ENCODE assay signal across 16 mouse cellular contexts in genomic region chr3:79537023-79537422, GRCm38 (mm10). TPM values are rescaled to one million over a fixed set of nuclear protein-coding genes. Genes with fewer than 3 reads are reported as not detected.
DNase-seq lines count a peak whose midpoint lies in the region; ATAC-seq and TF ChIP-seq lines count a peak whose summit lies in the region.
"Had no signal": no experiment of that assay in that cellular context is flagged by ENCODE, and none has a peak within 500 bp of the region (broad histone marks: within the 10 kb centered on the region; RNA-seq: fewer than 3 reads in every experiment).

No protein-coding gene starts in this region.

- peak; percentile 49; the same call in 1 of the 2 replicates for ATAC-seq in heart, postnatal 0 days (ENCODE audit: insufficient read depth, low read depth)
- no peak for ATAC-seq in liver, embryonic 13.5 days (ENCODE audit: low read depth)
- ATAC-seq in neural tube, embryonic 15.5 days (ENCODE audit: low FRiP score), result no peak
- ATAC-seq: activated CD4-positive, CD25-positive, alpha-beta regulatory T cell, adult 4 months; CD4-positive, CD25-positive, alpha-beta regulatory T cell, adult 4 months had no signal

- no peaks in the 10 kb centered on the region for H3K36me3 ChIP-seq in heart, postnatal 0 days (replicated peaks; ENCODE audit: control insufficient read depth, insufficient read depth, low read length)
- H3K36me3 ChIP-seq in MEL (ENCODE audit: control insufficient read depth in 1 of 2, insufficient read depth in 2 of 2, low read length in 2 of 2), result peaks cover 0 to 43% of the 10 kb centered on the region in 2 experiments; a peak in 2 of 4 replicates
- H3K36me3 ChIP-seq in liver, embryonic 13.5 days, result no peaks in the 10 kb centered on the region
- no peaks in the 10 kb centered on the region for H3K36me3 ChIP-seq in neural tube, embryonic 15.5 days
- H3K36me3 ChIP-seq: stomach, embryonic 15.5 days had no signal

- no peak overlapping the region for H3K4me3 ChIP-seq in heart, postnatal 0 days (ENCODE audit: low read depth, low read length)
- H3K4me3 ChIP-seq in MEL (ENCODE audit: control insufficient read depth in 1 of 2, insufficient read depth in 1 of 2, low read depth in 2 of 2, low read length in 2 of 2), result no peak overlapping the region
- no peak overlapping the region for H3K4me3 ChIP-seq in liver, embryonic 13.5 days (replicated peaks)
- H3K4me3 ChIP-seq in neural tube, embryonic 15.5 days (replicated peaks), result no peak overlapping the region
- H3K4me3 ChIP-seq: stomach, embryonic 15.5 days had no signal

- no peak for TF ChIP-seq RAD21 in MEL (IDR thresholded peaks at IDR 0.05; ENCODE audit: low read depth, low read length)

- 38% methylated on average over 7 of the region's 7 CpGs for WGBS in heart, postnatal 0 days
- 33% methylated on average over 7 of the region's 7 CpGs for WGBS in liver, embryonic 13.5 days (ENCODE audit: insufficient replicate concordance)
- WGBS in neural tube, embryonic 15.5 days, result 85% methylated on average over 7 of the region's 7 CpGs

- no peak for TF ChIP-seq EP300 in heart, postnatal 0 days (IDR thresholded peaks at IDR 0.05; ENCODE audit: low read depth)
- TF ChIP-seq EP300 in MEL (IDR thresholded peaks at IDR 0.05; ENCODE audit: low read depth in 1 of 2, low read length in 2 of 2), result peak; percentile 89 to 90

- peak; percentile 47 for DNase-seq in heart, postnatal 0 days (ENCODE audit: low spot score)
- no peak for DNase-seq in heart, postnatal 4 days
- DNase-seq in 3T3-L1 (ENCODE audit: low read depth, low spot score) (peak; percentile 43), MEL (ENCODE audit: low read depth, low spot score) (peak; percentile 73)
- no peak for DNase-seq in liver, embryonic 13.5 days
- DNase-seq in layer of hippocampus, postnatal 14 days (ENCODE audit: low spot score in 2 of 2), result no peak
- DNase-seq: adrenal gland, postnatal 14 days; gastrocnemius, postnatal 10 days; midbrain, embryonic 14.5 days; thymus, adult 2 months had no signal

- no peak for TF ChIP-seq CTCF in heart, postnatal 0 days (IDR thresholded peaks at IDR 0.05; ENCODE audit: low read depth)
- TF ChIP-seq CTCF in MEL (IDR thresholded peaks at IDR 0.05 in 2 of 3, conservative IDR thresholded peaks at IDR 0.05 in 1 of 3; ENCODE audit: control insufficient read depth in 1 of 3, insufficient read depth in 1 of 3, low read depth in 2 of 3, low read length in 3 of 3, poor library complexity in 1 of 3, severe bottlenecking in 1 of 3), result no peak

- H3K79me2 ChIP-seq in MEL (ENCODE audit: control insufficient read depth, insufficient read depth, low read length, poor library complexity), result 0 out of 2 replicates have a peak, but pooled peaks cover 1% of the 10 kb centered on the region

- TF ChIP-seq POLR2A in MEL (IDR thresholded peaks at IDR 0.05; ENCODE audit: control insufficient read depth in 1 of 2, insufficient read depth in 1 of 2, low read depth in 1 of 2, low read length in 2 of 2, poor library complexity in 1 of 2), result no peak

- no peak overlapping the region for H3K4me2 ChIP-seq in heart, postnatal 0 days (ENCODE audit: low read depth, low read length)
- no peak overlapping the region for H3K4me2 ChIP-seq in liver, embryonic 13.5 days
- H3K4me2 ChIP-seq in neural tube, embryonic 15.5 days, result no peak overlapping the region
- H3K4me2 ChIP-seq: stomach, embryonic 15.5 days had no signal

- peaks cover 26% of the 10 kb centered on the region for H3K4me1 ChIP-seq in heart, postnatal 0 days (ENCODE audit: control insufficient read depth, insufficient read depth)
- H3K4me1 ChIP-seq in MEL (ENCODE audit: control insufficient read depth in 1 of 2, insufficient read depth in 2 of 2, low read length in 2 of 2), result peaks cover 23 to 50% of the 10 kb centered on the region in 2 experiments
- peaks cover 59% of the 10 kb centered on the region for H3K4me1 ChIP-seq in liver, embryonic 13.5 days (replicated peaks)
- no peaks in the 10 kb centered on the region for H3K4me1 ChIP-seq in neural tube, embryonic 15.5 days

- peak overlapping the region; percentile 14; the same call in 1 of the 2 replicates for H3K27ac ChIP-seq in heart, postnatal 0 days (ENCODE audit: low read depth)
- peak overlapping the region; percentile 82 for H3K27ac ChIP-seq in MEL (ENCODE audit: control insufficient read depth, low read depth, low read length)
- peak overlapping the region; percentile 61; the same call in 1 of the 2 replicates for H3K27ac ChIP-seq in liver, embryonic 13.5 days
- no peak overlapping the region for H3K27ac ChIP-seq in neural tube, embryonic 15.5 days (replicated peaks)
- H3K27ac ChIP-seq: liver, embryonic 14.5 days; stomach, embryonic 15.5 days had no signal

- H3K9me3 ChIP-seq in heart, postnatal 0 days (replicated peaks; ENCODE audit: control insufficient read depth, low read length), result no peaks in the 10 kb centered on the region
- no peaks in the 10 kb centered on the region for H3K9me3 ChIP-seq in MEL (replicated peaks; ENCODE audit: insufficient read depth, low read length)
- no peaks in the 10 kb centered on the region for H3K9me3 ChIP-seq in liver, embryonic 13.5 days (replicated peaks)
- no peaks in the 10 kb centered on the region for H3K9me3 ChIP-seq in neural tube, embryonic 15.5 days (replicated peaks)
- H3K9me3 ChIP-seq: G1E; stomach, embryonic 15.5 days had no signal

- no peak overlapping the region for H3K9ac ChIP-seq in heart, postnatal 0 days (replicated peaks; ENCODE audit: low read depth, low read length)
- no peak overlapping the region for H3K9ac ChIP-seq in MEL (ENCODE audit: control insufficient read depth, low read depth, low read length, poor library complexity, severe bottlenecking)
- no peak overlapping the region for H3K9ac ChIP-seq in liver, embryonic 13.5 days
- H3K9ac ChIP-seq in neural tube, embryonic 15.5 days (replicated peaks), result no peak overlapping the region
- H3K9ac ChIP-seq: liver, embryonic 14.5 days; stomach, embryonic 15.5 days had no signal

- no peaks in the 10 kb centered on the region for H3K27me3 ChIP-seq in heart, postnatal 0 days (ENCODE audit: control insufficient read depth, insufficient read depth, low read length)
- no peaks in the 10 kb centered on the region for H3K27me3 ChIP-seq in MEL (ENCODE audit: control insufficient read depth in 1 of 2, insufficient read depth in 2 of 2, low read length in 2 of 2)
- H3K27me3 ChIP-seq in liver, embryonic 13.5 days, result no peaks in the 10 kb centered on the region
- H3K27me3 ChIP-seq in neural tube, embryonic 15.5 days (replicated peaks), result no peaks in the 10 kb centered on the region
- H3K27me3 ChIP-seq: stomach, embryonic 15.5 days had no signal

TF ChIP-seq in MEL, 35 proteins besides CTCF, POLR2A, EP300 and RAD21 (continues in another document):
- TF ChIP-seq MEF2A (IDR thresholded peaks at IDR 0.05; ENCODE audit: extremely low read depth, insufficient replicate concordance, low read depth, low read length, poor library complexity, severe bottlenecking) (no peak), HCFC1 (IDR thresholded peaks at IDR 0.05; ENCODE audit: low read depth, low read length) (0 out of 2 replicates have a peak, but pooled peaks have one; percentile 31), E2F4 (IDR thresholded peaks at IDR 0.05; ENCODE audit: borderline replicate concordance, low read depth, low read length) (no peak), ELF1 (IDR thresholded peaks at IDR 0.05; ENCODE audit: low read depth, low read length) (peak; percentile 33; the same call in 1 of the 2 replicates), JUND (IDR thresholded peaks at IDR 0.05; ENCODE audit: low read depth, low read length) (no peak), USF2 (IDR thresholded peaks at IDR 0.05; ENCODE audit: borderline replicate concordance in 1 of 2, insufficient read depth in 1 of 2, low read depth in 1 of 2, low read length in 2 of 2) (no peak), MXI1 (IDR thresholded peaks at IDR 0.05; ENCODE audit: low read depth, low read length) (peak; percentile 37; the same call in 1 of the 2 replicates), GATA1 (IDR thresholded peaks at IDR 0.05; ENCODE audit: low read depth, low read length) (peak; percentile 92), TBP (IDR thresholded peaks at IDR 0.05; ENCODE audit: low read depth, low read length) (no peak), TAL1 (IDR thresholded peaks at IDR 0.05; ENCODE audit: low read length) (peak; percentile 79), KAT2A (conservative IDR thresholded peaks at IDR 0.05; ENCODE audit: low read depth, low read length) (no peak), ZC3H11A (IDR thresholded peaks at IDR 0.05; ENCODE audit: low read depth, low read length) (no peak), NELFE (IDR thresholded peaks at IDR 0.05; ENCODE audit: low read depth, low read length) (no peak), CHD1 (IDR thresholded peaks at IDR 0.05; ENCODE audit: low read depth, low read length) (no peak), ZMIZ1 (IDR thresholded peaks at IDR 0.05; ENCODE audit: low read depth, low read length) (no peak), SIN3A (IDR thresholded peaks at IDR 0.05; ENCODE audit: low read length) (peak; percentile 57), SMC3 (IDR thresholded peaks at IDR 0.05; ENCODE audit: low read depth, low read length) (no peak), MYB (IDR thresholded peaks at IDR 0.05; ENCODE audit: low read depth, low read length) (peak; percentile 51)

RNA-seq across cellular contexts. Expression of gene Fnip2, which starts 30.6 kb away (rescaled TPM):
- 10.5 and 18.3 TPM in 2 replicates for total RNA-seq in heart, postnatal 0 days (2014; rRNA removed; ENCODE audit: low replicate concordance)
- 1.4 and 2.1 TPM in 2 replicates for polyA plus RNA-seq in heart, postnatal 0 days (2015; fragmentation: Nextera tagmentation; extraction: Ambion mirVana)
- 10 to 100 TPM; 17.8 to 19.4 TPM for total RNA-seq in heart, postnatal 4 days (2021)
- 9.6 and 11.0 TPM in 2 replicates for total RNA-seq in MEL (2012; rRNA removed)
- 10 to 100 TPM; 10.4 to 65.8 TPM for polyA plus RNA-seq in MEL (2012; ENCODE audit: insufficient read depth in 1 of 2, insufficient read length in 2 of 2, low read depth in 1 of 2, low replicate concordance in 2 of 2, missing spikeins in 1 of 2)
- polyA plus RNA-seq in liver, embryonic 13.5 days (2015; fragmentation: Nextera tagmentation; extraction: Ambion mirVana), result 3.5 and 3.8 TPM in 2 replicates
- 5.6 and 7.3 TPM in 2 replicates for polyA plus RNA-seq in neural tube, embryonic 15.5 days (2015; fragmentation: Nextera tagmentation; extraction: Ambion mirVana)
- 10 to 100 TPM; 16.1 to 17.6 TPM for total RNA-seq in layer of hippocampus, postnatal 14 days (2021)

RNA-seq across cellular contexts. Expression of gene Ppid, which starts 54.1 kb away (rescaled TPM):
- total RNA-seq in heart, postnatal 0 days (2014; rRNA removed; ENCODE audit: low replicate concordance), result 27.6 and 28.5 TPM in 2 replicates
- 52.0 and 53.6 TPM in 2 replicates for polyA plus RNA-seq in heart, postnatal 0 days (2015; fragmentation: Nextera tagmentation; extraction: Ambion mirVana)
- total RNA-seq in heart, postnatal 4 days (2021), result 10 to 100 TPM; 40.1 to 48.0 TPM
- 251 and 254 TPM in 2 replicates for total RNA-seq in MEL (2012; rRNA removed)
- polyA plus RNA-seq in MEL (2012; ENCODE audit: insufficient read depth in 1 of 2, insufficient read length in 2 of 2, low read depth in 1 of 2, low replicate concordance in 2 of 2, missing spikeins in 1 of 2), result 100 to 1,000 TPM in 1 of 2 experiments, not detected in 1; 203 TPM
- 164 and 208 TPM in 2 replicates for polyA plus RNA-seq in liver, embryonic 13.5 days (2015; fragmentation: Nextera tagmentation; extraction: Ambion mirVana)
- polyA plus RNA-seq in neural tube, embryonic 15.5 days (2015; fragmentation: Nextera tagmentation; extraction: Ambion mirVana), result 158 and 164 TPM in 2 replicates
- 10 to 100 TPM; 68.9 to 70.7 TPM for total RNA-seq in layer of hippocampus, postnatal 14 days (2021)

Comparison
In these comparisons a context has a peak if more than half of its experiments do, and no peak if none do; other contexts are left out.
1. DNase-seq: peak in heart, postnatal 0 days (single experiment), 3T3-L1 (single experiment) and MEL (single experiment); none in heart, postnatal 4 days (single experiment), liver, embryonic 13.5 days (single experiment) and layer of hippocampus, postnatal 14 days (0 of 2).